Mouse (Mus musculus) lung, embryonic 15.5 days (tissue): ENCODE results near the gene Dixdc1. TPM values are rescaled to one million over a fixed set of nuclear protein-coding genes. Genes with fewer than 3 reads are reported as not detected.

Experiments
- ATAC-seq: fragments of 200-750 bp; cut with Nextera tagmentation; 2 replicates; pipeline ENCODE4 v1.8.0; 2017; ENCODE audit warnings: moderate number of reproducible peaks, borderline replicate concordance; ENCODE audit not compliant: low FRiP score, low TSS enrichment; ENCODE audit errors: extremely low read depth
- H3K27ac ChIP-seq: fragments of 300-500 bp; sonication (generic); 2 replicates; pipeline ENCODE4 v1.5.1; 2015; ENCODE audit warnings: moderate library complexity, mild to moderate bottlenecking, inconsistent platforms
- H3K27me3 ChIP-seq: fragments of 300-500 bp; sonication (generic); 2 replicates; pipeline ENCODE4 v1.6.1; 2015; ENCODE audit warnings: inconsistent platforms
- H3K36me3 ChIP-seq: fragments of 300-500 bp; sonication (generic); 2 replicates; pipeline ENCODE4 v1.6.1; 2015; ENCODE audit warnings: inconsistent platforms
- H3K4me1 ChIP-seq: fragments of 300-500 bp; sonication (generic); 2 replicates; pipeline ENCODE4 v1.6.1; 2015; ENCODE audit warnings: inconsistent platforms
- H3K4me2 ChIP-seq: fragments of 300-500 bp; sonication (generic); 2 replicates; pipeline ENCODE4 v1.6.1; 2015; ENCODE audit warnings: inconsistent platforms, mild to moderate bottlenecking, moderate library complexity
- H3K4me3 ChIP-seq: fragments of 300-500 bp; sonication (generic); 2 replicates; pipeline ENCODE4 v1.5.1; 2015; ENCODE audit warnings: mild to moderate bottlenecking, inconsistent platforms
- H3K9ac ChIP-seq: fragments of 300-500 bp; sonication (generic); 2 replicates; pipeline ENCODE4 v1.6.1; 2015; ENCODE audit warnings: inconsistent platforms
- H3K9me3 ChIP-seq: fragments of 300-500 bp; sonication (generic); 2 replicates; pipeline ENCODE4 v1.6.1; 2016; ENCODE audit warnings: inconsistent platforms
- WGBS: fragments of 180-500 bp; shearing (Covaris S2); methylation state at CpG from one replicate; pipeline ENCODE4 v1.1.7; 2015; 5-methylcytosine and 5-hydroxymethylcytosine counted together
- polyA plus RNA-seq: library from polyadenylated mRNA; unstranded; fragments of >200 nt; fragmentation: Nextera tagmentation; extraction: Ambion mirVana; gene quantifications from 2 replicates; pipeline ENCODE4 v1.2.1, GENCODE M21; 2015

Dixdc1 gene
- polyA plus RNA-seq, 1 experiment from 2014 or later: 7.8 TPM

DNA sequence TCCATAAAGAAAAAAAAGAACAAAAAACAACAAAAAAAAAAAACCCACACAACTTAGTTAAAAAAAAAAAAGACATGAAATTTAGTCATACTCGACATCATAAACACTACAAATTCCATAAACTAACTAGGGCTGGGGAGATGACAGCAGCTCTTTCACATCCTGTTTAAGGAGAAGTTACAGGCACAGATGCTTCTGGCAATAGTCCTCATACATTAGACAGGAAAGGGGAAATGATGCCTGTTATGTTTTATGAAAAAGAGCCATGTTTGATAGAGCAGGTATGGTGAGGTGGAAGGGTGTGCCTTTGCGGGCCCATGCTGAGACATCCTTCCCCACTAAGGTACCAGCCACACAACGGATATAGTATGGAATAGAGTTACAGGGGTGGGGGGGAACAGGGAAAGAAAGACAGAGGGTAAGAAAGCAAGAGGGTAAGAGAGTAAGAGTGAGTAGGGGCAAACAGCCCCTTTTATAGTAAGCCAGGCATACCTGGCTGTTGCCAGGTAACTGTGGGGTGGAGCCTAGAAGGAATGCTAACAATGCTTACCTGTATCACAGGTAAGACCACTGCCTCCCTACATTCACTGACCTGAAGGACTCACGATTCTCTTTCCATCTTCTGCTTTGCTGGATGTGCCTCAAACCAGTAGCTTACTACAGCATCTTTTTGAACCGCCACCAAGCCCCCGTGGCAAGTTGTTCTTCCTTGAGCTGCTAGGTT is 22.4 kb upstream of the Dixdc1 start:
- H3K4me3 ChIP-seq: no peak overlapping the region
- no peaks in the 10 kb centered on the region for H3K9me3 ChIP-seq
- no peaks in the 10 kb centered on the region for H3K4me1 ChIP-seq
- no peaks in the 10 kb centered on the region for H3K27me3 ChIP-seq
- 51% methylated on average over 6 of the region's 6 CpGs for WGBS
- H3K27ac ChIP-seq: 0 out of 2 replicates have a peak overlapping the region, but pooled peaks have one; percentile 19
- H3K9ac ChIP-seq: no peak overlapping the region
- H3K4me2 ChIP-seq: 0 out of 2 replicates have a peak overlapping the region, but pooled peaks have one; percentile 0
- no peaks in the 10 kb centered on the region for H3K36me3 ChIP-seq
- no peak for ATAC-seq

DNA sequence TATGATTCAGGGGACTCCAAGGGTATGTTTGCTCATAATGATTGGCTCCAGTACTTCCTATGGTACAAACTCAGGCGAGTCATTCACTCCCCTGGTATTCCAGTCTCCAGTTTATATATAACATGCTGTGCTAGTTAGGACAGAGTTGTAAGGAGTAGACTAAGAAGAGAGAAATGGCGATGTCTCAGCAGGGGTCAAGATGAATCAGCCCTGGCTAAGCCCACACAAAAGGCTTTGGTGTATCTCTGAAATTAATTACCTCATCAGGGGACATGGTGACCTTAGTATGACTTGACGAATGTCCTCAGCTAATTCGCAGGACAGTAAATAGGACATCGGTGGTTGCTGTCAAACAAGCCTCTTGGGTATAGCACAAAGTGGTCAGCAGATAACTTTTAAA is 17.4 kb upstream of the Dixdc1 start:
- WGBS: 48% methylated on average over 5 of the region's 5 CpGs
- no peaks in the 10 kb centered on the region for H3K27me3 ChIP-seq

DNA sequence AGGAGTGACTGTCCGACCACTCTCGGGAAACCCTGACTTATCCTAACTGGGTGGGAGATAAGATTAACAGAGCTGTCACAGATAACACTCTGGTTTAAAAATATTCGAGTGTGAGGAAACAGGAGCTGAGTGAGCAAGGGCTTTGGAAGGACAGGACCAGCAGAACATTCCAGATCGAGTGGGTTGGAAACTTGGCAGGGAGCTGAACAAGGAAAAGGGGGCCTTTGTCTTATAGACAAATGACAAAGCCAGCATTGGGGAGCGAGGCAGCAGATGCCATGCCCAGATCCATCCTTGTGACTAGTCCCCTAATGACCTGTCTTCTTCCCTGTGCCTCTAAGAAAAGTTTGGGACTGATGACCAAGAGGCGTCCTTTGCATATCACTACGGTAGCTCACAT is 14.6 kb upstream of the Dixdc1 start:
- Histone ChIP-seq H3K36me3 (no peaks in the 10 kb centered on the region), H3K9me3 (no peaks in the 10 kb centered on the region), H3K4me2 (peak overlapping the region; percentile 46), H3K4me3 (peak overlapping the region; percentile 28), H3K27ac (peak overlapping the region; percentile 91), H3K27me3 (no peaks in the 10 kb centered on the region), H3K9ac (no peak overlapping the region), H3K4me1 (peaks cover 33% of the 10 kb centered on the region)
- 35% methylated on average over 7 of the region's 7 CpGs for WGBS
- no peak for ATAC-seq

More for the DNA sequence above, 17.4 kb upstream of the Dixdc1 start:
- no peaks in the 10 kb centered on the region for H3K9me3 ChIP-seq
- no peak overlapping the region for H3K4me2 ChIP-seq
- H3K4me1 ChIP-seq: peaks cover 21% of the 10 kb centered on the region
- H3K27ac ChIP-seq: no peak overlapping the region
- no peak for ATAC-seq
- H3K36me3 ChIP-seq: no peaks in the 10 kb centered on the region
- no peak overlapping the region for H3K9ac ChIP-seq
- H3K4me3 ChIP-seq: no peak overlapping the region

GRCm38 (mm10) chr9:50752784-50753615 is 13.7 kb upstream of the Dixdc1 start:
- WGBS: 49% methylated on average over 17 of the region's 17 CpGs
- H3K9ac ChIP-seq: peak overlapping the region; percentile 8; the same call in 1 of the 2 replicates
- peak overlapping the region; percentile 91 for H3K27ac ChIP-seq

DNA sequence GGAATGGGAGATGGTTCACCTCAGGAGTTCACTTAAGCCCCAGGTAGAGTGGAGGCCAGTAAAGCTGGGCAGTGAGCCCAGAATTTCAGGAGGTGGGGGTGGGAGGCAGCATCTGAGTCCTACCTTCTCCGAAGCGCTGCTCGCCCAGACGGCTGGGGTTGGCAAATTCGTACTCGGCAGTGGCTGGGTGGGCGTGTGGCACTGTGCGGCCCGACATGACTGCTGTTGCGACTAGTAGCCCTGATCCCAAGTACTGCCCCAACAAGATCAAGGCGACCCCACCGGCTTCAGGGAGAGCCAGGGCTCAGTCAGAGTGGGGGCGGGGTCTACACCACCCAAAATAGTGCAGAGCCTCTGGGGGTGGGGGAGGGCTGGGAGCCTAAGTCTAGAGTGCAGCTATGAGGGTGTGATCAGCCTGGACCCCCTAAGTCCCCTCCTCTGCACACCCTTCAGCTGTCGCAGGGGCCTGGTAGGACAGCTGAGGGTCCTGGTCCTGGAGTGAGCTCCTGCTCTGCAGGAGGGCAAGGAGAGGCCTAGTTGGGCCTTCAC is 12.8 kb upstream of the Dixdc1 start, which contains the start of gene Hspb2:
Gene Hspb2 (minus strand): TSS at position 301 of the 549 bp plus-strand sequence.
- peaks cover 33% of the 10 kb centered on the region for H3K4me1 ChIP-seq
- peak within 1 kb of the TSS; percentile 91 for H3K27ac ChIP-seq
- WGBS: 49% methylated on average over 14 of the region's 14 CpGs

More at GRCm38 (mm10) chr9:50752784-50753615, 13.7 kb upstream of the Dixdc1 start:
- Histone ChIP-seq H3K4me2 (peak overlapping the region; percentile 46), H3K9me3 (no peaks in the 10 kb centered on the region), H3K27me3 (no peaks in the 10 kb centered on the region), H3K36me3 (no peaks in the 10 kb centered on the region), H3K4me3 (peak overlapping the region; percentile 28), H3K4me1 (peaks cover 33% of the 10 kb centered on the region)
- ATAC-seq: peak; percentile 81

GRCm38 (mm10) chr9:50751323-50751722 is 12.0 kb upstream of the Dixdc1 start, which contains the start of gene Cryab:
Gene Cryab, plus strand, starts transcription at chr9:50751325.
- no peaks in the 10 kb centered on the region for H3K36me3 ChIP-seq
- H3K27ac ChIP-seq: peak within 1 kb of the TSS; percentile 91
- H3K4me1 ChIP-seq: peaks cover 37% of the 10 kb centered on the region
- 0 out of 2 replicates have a peak within 1 kb of the TSS, but pooled peaks have one; percentile 20 for H3K9ac ChIP-seq
- peak within 1 kb of the TSS; percentile 18 for H3K4me3 ChIP-seq
- H3K27me3 ChIP-seq: no peaks in the 10 kb centered on the region
- WGBS: 54% methylated on average over 22 of the region's 22 CpGs
- peak within 1 kb of the TSS; percentile 46 for H3K4me2 ChIP-seq
- 0 out of 2 replicates have a peak, but pooled peaks have one; percentile 24 for ATAC-seq
- no peaks in the 10 kb centered on the region for H3K9me3 ChIP-seq

More for the DNA sequence above, 12.8 kb upstream of the Dixdc1 start, which contains the start of gene Hspb2:
- Histone ChIP-seq H3K9ac (peak within 1 kb of the TSS; percentile 20; the same call in 1 of the 2 replicates), H3K4me3 (peak within 1 kb of the TSS; percentile 28), H3K27me3 (no peaks in the 10 kb centered on the region), H3K9me3 (no peaks in the 10 kb centered on the region), H3K4me2 (peak within 1 kb of the TSS; percentile 46), H3K36me3 (no peaks in the 10 kb centered on the region)
- ATAC-seq: peak; percentile 57

DNA sequence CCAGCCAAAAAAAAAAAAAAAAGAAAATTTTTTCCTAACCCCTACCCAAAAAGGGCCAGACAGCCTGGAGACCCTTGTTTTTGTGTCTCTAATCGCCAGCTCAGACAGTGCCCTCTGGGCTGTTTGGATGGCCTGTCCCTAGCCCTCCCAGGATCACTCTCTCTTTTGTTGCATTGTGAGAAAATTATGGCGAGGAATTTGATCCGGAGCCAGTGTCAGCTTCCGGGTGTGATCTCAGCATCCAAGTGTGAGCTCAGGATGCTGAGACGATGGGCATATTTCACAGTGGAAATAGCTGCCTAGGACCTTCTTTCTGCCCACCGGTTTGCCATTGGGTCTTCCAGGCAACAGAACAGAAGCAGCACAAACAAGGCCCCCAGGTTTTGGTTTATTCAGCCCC is 11.4 kb upstream of the Dixdc1 start:
- H3K27me3 ChIP-seq: no peaks in the 10 kb centered on the region
- no peak overlapping the region for H3K27ac ChIP-seq
- no peak for ATAC-seq
- peaks cover 41% of the 10 kb centered on the region for H3K4me1 ChIP-seq
- no peaks in the 10 kb centered on the region for H3K36me3 ChIP-seq
- H3K9me3 ChIP-seq: no peaks in the 10 kb centered on the region
- H3K4me2 ChIP-seq: no peak overlapping the region
- WGBS: 72% methylated on average over 6 of the region's 6 CpGs
- no peak overlapping the region for H3K9ac ChIP-seq
- no peak overlapping the region for H3K4me3 ChIP-seq

- Histone ChIP-seq H3K9me3 (no peaks in the 10 kb centered on the region), H3K4me1 (peaks cover 16% of the 10 kb centered on the region; the same call in 1 of the 2 replicates), H3K36me3 (no peaks in the 10 kb centered on the region), H3K4me2 (peak within 1 kb of the TSS; percentile 57), H3K27ac (peak within 1 kb of the TSS; percentile 91), H3K4me3 (peak within 1 kb of the TSS; percentile 41), H3K9ac (peak within 1 kb of the TSS; percentile 41), H3K27me3 (no peaks in the 10 kb centered on the region)
- ATAC-seq: peak; percentile 77; the same call in 1 of the 2 replicates
- WGBS: 1% methylated on average over 19 of the region's 19 CpGs
Observed at GRCm38 (mm10) chr9:50746214-50746677, 6.9 kb upstream of the Dixdc1 start, which contains the start of gene 2310030G06Rik. Gene 2310030G06Rik, minus strand, starts transcription at chr9:50746536.

DNA sequence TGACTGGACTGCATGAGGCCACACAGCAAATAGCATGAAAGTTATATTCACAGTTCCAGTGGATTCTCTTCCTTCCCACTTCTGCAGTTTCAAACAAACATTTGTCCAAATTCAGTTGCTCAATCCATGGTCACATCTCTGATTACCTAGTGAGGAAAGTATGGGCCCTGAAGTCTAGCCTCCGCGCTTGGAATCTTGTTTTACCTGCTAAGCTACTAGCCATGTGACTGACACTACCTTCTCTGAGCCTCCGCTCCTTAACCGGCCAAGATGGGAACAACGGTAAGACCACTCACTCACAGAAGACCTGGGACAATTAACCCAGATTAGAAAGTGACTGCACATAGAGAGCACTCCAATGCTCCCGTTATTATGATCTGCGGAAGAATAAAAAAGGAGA is 6.5 kb upstream of the Dixdc1 start:
- Histone ChIP-seq H3K36me3 (no peaks in the 10 kb centered on the region), H3K4me1 (0 out of 2 replicates have a peak, but pooled peaks cover 11% of the 10 kb centered on the region), H3K27ac (peak overlapping the region; percentile 91), H3K4me2 (peak overlapping the region; percentile 57), H3K27me3 (no peaks in the 10 kb centered on the region), H3K4me3 (peak overlapping the region; percentile 41), H3K9me3 (no peaks in the 10 kb centered on the region), H3K9ac (peak overlapping the region; percentile 41)
- ATAC-seq: peak; percentile 78; the same call in 1 of the 2 replicates
- WGBS: 16% methylated on average over 7 of the region's 7 CpGs

GRCm38 (mm10) chr9:50742744-50743143 is 3.4 kb upstream of the Dixdc1 start:
- 69% methylated on average over 2 of the region's 2 CpGs for WGBS
- H3K4me1 ChIP-seq: peaks cover 15% of the 10 kb centered on the region
- no peak overlapping the region for H3K27ac ChIP-seq

GRCm38 (mm10) chr9:50742261-50742660 is 2.9 kb upstream of the Dixdc1 start:
- H3K4me2 ChIP-seq: no peak overlapping the region
- H3K27me3 ChIP-seq: no peaks in the 10 kb centered on the region
- H3K9me3 ChIP-seq: no peaks in the 10 kb centered on the region
- no peaks in the 10 kb centered on the region for H3K36me3 ChIP-seq
- H3K4me3 ChIP-seq: no peak overlapping the region
- ATAC-seq: no peak
- no peak overlapping the region for H3K27ac ChIP-seq
- WGBS: 70% methylated on average over 3 of the region's 3 CpGs
- no peak overlapping the region for H3K9ac ChIP-seq
- peaks cover 15% of the 10 kb centered on the region for H3K4me1 ChIP-seq

More at GRCm38 (mm10) chr9:50742744-50743143, 3.4 kb upstream of the Dixdc1 start:
- ATAC-seq: no peak
- Histone ChIP-seq H3K9me3 (no peaks in the 10 kb centered on the region), H3K9ac (no peak overlapping the region), H3K4me2 (no peak overlapping the region), H3K27me3 (no peaks in the 10 kb centered on the region), H3K4me3 (no peak overlapping the region), H3K36me3 (no peaks in the 10 kb centered on the region)
